34 mouse cellular contexts compared by ENCODE assay signal in genomic region chr17:74083370-74083769, GRCm38 (mm10). TPM values are rescaled to one million over a fixed set of nuclear protein-coding genes. Genes with fewer than 3 reads are reported as not detected.
A peak's percentile ranks its signal among the peaks of the same experiment; 100 is the strongest.
DNase-seq lines count a peak whose midpoint lies in the region; ATAC-seq and TF ChIP-seq lines count a peak whose summit lies in the region.
"Had no signal": no experiment of that assay in that cellular context is flagged by ENCODE, and none has a peak within 500 bp of the region (broad histone marks: within the 10 kb centered on the region; RNA-seq: fewer than 3 reads in every experiment).

No protein-coding gene starts in this region.

- ATAC-seq in activated CD4-positive, CD25-positive, alpha-beta regulatory T cell, adult 4 months = no peak
- ATAC-seq: forebrain, embryonic 16.5 days; hindbrain, embryonic 16.5 days; midbrain, embryonic 16.5 days had no signal

- no peak overlapping the region for H3K4me3 ChIP-seq in left cerebral cortex, adult 2 months
- H3K4me3 ChIP-seq: embryonic facial prominence, embryonic 13.5 days; forebrain, embryonic 10.5 days; heart, embryonic 15.5 days; limb, embryonic 12.5 days; liver, embryonic 15.5 days; lung, embryonic 15.5 days; neural tube, embryonic 12.5 days had no signal

- DNase-seq in adrenal gland, adult (ENCODE audit: inconsistent age in 2 of 2, low spot score in 1 of 2) = peak; percentile 38 to 75
- no peak for DNase-seq in adrenal gland, postnatal 14 days
- DNase-seq in left cerebral cortex, adult 2 months (ENCODE audit: extremely low spot score in 1 of 2, low spot score in 2 of 2) = no peak
- DNase-seq in left cerebral cortex, adult 18-20 months (ENCODE audit: low spot score in 2 of 2) = no peak
- DNase-seq in adipocyte (ENCODE audit: low spot score) = peak; percentile 21
- no peak for DNase-seq in thymus, adult 18-20 months
- DNase-seq: cerebellum, adult 18-20 months; cerebellum, postnatal 10 days; gastrocnemius, postnatal 14 days; kidney, adult 8-10 months; kidney, postnatal 4 days; layer of hippocampus, adult 9-11 months; thymus, postnatal 14 days had no signal

- H3K27ac ChIP-seq in left cerebral cortex, adult 2 months = no peak overlapping the region
- H3K27ac ChIP-seq: embryonic facial prominence, embryonic 13.5 days; forebrain, embryonic 10.5 days; heart, embryonic 15.5 days; kidney, postnatal 0 days; limb, embryonic 12.5 days; liver, embryonic 15.5 days; lung, embryonic 15.5 days; neural tube, embryonic 12.5 days had no signal

- intact Hi-C loops in left cerebral cortex, adult 2 months (cut with DNase I) = no loop called here

- peak; percentile 13 for TF ChIP-seq CTCF in left cerebral cortex, adult 2 months (IDR thresholded peaks at IDR 0.05)

RNA-seq across cellular contexts. Expression of gene Srd5a2, which starts 35.7 kb away (rescaled TPM):
- total RNA-seq in adrenal gland, postnatal 14 days (2021) = 67.6 and 91.0 TPM in 2 replicates
- total RNA-seq in left cerebral cortex, adult 2 months (2021) = not detected
- under 1 TPM in 1 of 2 experiments, not detected in 1; 0.21 TPM for total RNA-seq in left cerebral cortex, adult 18-20 months (2021)
- polyA plus RNA-seq in activated CD4-positive, CD25-positive, alpha-beta regulatory T cell, adult 4 months (2017; shearing (Covaris generic)) = not detected
- total RNA-seq: common myeloid progenitor, adult 5-6 weeks; gastrocnemius, postnatal 14 days; granulocyte monocyte progenitor cell, adult 5-6 weeks; heart, postnatal 25 days; left cerebral cortex, postnatal 25 days; megakaryocyte progenitor cell, adult 5-6 weeks had no signal
- polyA plus RNA-seq: embryonic facial prominence, embryonic 13.5 days; forebrain, embryonic 10.5 days; forebrain, embryonic 16.5 days; heart, embryonic 15.5 days; hindbrain, embryonic 11.5 days; intestine, embryonic 14.5 days; lung, embryonic 15.5 days; midbrain, embryonic 11.5 days; midbrain, embryonic 16.5 days; stomach, embryonic 14.5 days had no signal

Comparison
In these comparisons a context has a peak if more than half of its experiments do, and no peak if none do; other contexts are left out.
1. DNase-seq: peak in adrenal gland, adult (2 of 2) and adipocyte (single experiment); none in adrenal gland, postnatal 14 days (single experiment), left cerebral cortex, adult 2 months (0 of 2), left cerebral cortex, adult 18-20 months (0 of 2) and thymus, adult 18-20 months (0 of 2).
2. RNA of gene Srd5a2, which starts 35.7 kb away (total RNA-seq): 67.6 to 91.0 TPM in adrenal gland, postnatal 14 days; 0.21 TPM in left cerebral cortex, adult 18-20 months and not detected in left cerebral cortex, adult 2 months; every median in the first group is over 10 times any median in the second.